Mouse (Mus musculus) layer of hippocampus, adult 8-10 months (tissue): Measurements from ENCODE around the gene Ube2z. TPM values are rescaled to one million over a fixed set of nuclear protein-coding genes. Genes with fewer than 3 reads are reported as not detected.
A peak's percentile ranks its signal among the peaks of the same experiment; 100 is the strongest.

ENCODE experiments used
- DNase-seq, 2 experiments: peaks; one replicate each; pipeline ENCODE4 v3.0.0; 2022; ENCODE audit warnings: low spot score in 2 of 2
- total RNA-seq, 4 experiments: library from RNA; stranded (reverse); gene quantifications; 2 replicates each; pipeline ENCODE4 v1.2.4; 2022

The Ube2z gene
- total RNA-seq, 4 experiments from 2014 or later: 55.2 to 57.7 (median 57.1) TPM

GRCm38 (mm10) chr11:96064521-96065214 lies 520 bp downstream of the Ube2z start:
- no peak for DNase-seq

- no peak for DNase-seq
Measured at GRCm38 (mm10) chr11:96058309-96058708, 6.9 kb downstream of the Ube2z start.

- DNase-seq: no peak
Measured at GRCm38 (mm10) chr11:96050854-96051253, 14.3 kb downstream of the Ube2z start.

- DNase-seq: no peak
Measured at GRCm38 (mm10) chr11:96049939-96050338, 15.2 kb downstream of the Ube2z start.

GRCm38 (mm10) chr11:96047469-96048373 lies 17.5 kb downstream of the Ube2z start:
- no peak for DNase-seq

- no peak for DNase-seq
Measured at GRCm38 (mm10) chr11:96046793-96047192, 18.4 kb downstream of the Ube2z start.

GRCm38 (mm10) chr11:96046028-96046427 lies 19.2 kb downstream of the Ube2z start:
- DNase-seq: no peak

- DNase-seq: no peak
Measured at GRCm38 (mm10) chr11:96044803-96045567, 20.2 kb downstream of the Ube2z start.

- no peak for DNase-seq
Measured at GRCm38 (mm10) chr11:96038560-96038959, 26.6 kb downstream of the Ube2z start.

- no peak for DNase-seq
Measured at GRCm38 (mm10) chr11:96037499-96037898, 27.7 kb downstream of the Ube2z start.

GRCm38 (mm10) chr11:96035133-96035532 lies 30.1 kb downstream of the Ube2z start:
- no peak for DNase-seq

- peak; percentile 91 to 94 for DNase-seq
Measured at GRCm38 (mm10) chr11:96034596-96035052, 30.6 kb downstream of the Ube2z start, which contains the start of gene Snf8. Gene Snf8 (plus strand): TSS chr11:96034885.

GRCm38 (mm10) chr11:96034116-96034515 lies 31.1 kb downstream of the Ube2z start:
- DNase-seq: no peak

GRCm38 (mm10) chr11:96033264-96033663 lies 31.9 kb downstream of the Ube2z start:
- DNase-seq: no peak

GRCm38 (mm10) chr11:96031701-96032100 lies 33.5 kb downstream of the Ube2z start:
- DNase-seq: no peak

- no peak for DNase-seq
Measured at GRCm38 (mm10) chr11:96030571-96030970, 34.6 kb downstream of the Ube2z start.

GRCm38 (mm10) chr11:96028130-96028529 lies 37.1 kb downstream of the Ube2z start:
- no peak for DNase-seq

GRCm38 (mm10) chr11:96020622-96021021 lies 44.6 kb downstream of the Ube2z start:
- DNase-seq: no peak

GRCm38 (mm10) chr11:96017941-96018351 lies 47.2 kb downstream of the Ube2z start:
- DNase-seq: no peak

- DNase-seq: no peak
Measured at GRCm38 (mm10) chr11:96015421-96015820, 49.8 kb downstream of the Ube2z start.

GRCm38 (mm10) chr11:96011982-96012381 lies 53.2 kb downstream of the Ube2z start:
- DNase-seq: no peak

- DNase-seq: no peak
Measured at GRCm38 (mm10) chr11:96008827-96009226, 56.4 kb downstream of the Ube2z start.
